Mouse (Mus musculus): ENCODE results near the gene Spink4.

DNA sequence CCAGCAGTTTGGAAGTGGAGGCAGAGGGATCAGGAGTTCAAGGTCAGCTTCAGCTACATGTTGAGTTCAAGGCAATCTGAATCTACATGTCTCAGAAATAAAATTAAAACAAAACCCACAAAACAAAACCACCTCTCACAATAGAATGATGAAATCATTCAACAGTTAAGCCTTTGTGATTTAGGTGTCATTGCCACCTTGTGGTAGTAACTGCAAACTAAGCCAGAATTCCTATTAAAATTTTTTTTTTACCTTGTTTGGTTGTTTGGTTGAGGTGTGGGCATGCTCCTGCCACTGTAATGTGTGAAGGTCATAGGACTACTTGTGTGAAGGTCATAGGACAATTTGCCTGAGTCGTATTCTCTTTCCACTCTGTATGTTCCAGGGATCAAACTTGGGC, 13.6 kb upstream of the Spink4 start:
- peak; percentile 31; the same call in 1 of the 2 replicates for TF ChIP-seq CTCF (IDR thresholded peaks at IDR 0.05; ENCODE audit: insufficient read depth, low read length)
- no peak for TF ChIP-seq POLR2A (IDR thresholded peaks at IDR 0.05; ENCODE audit: borderline replicate concordance, extremely low read depth, low read depth, low read length)

Data from lung, adult 2 months (tissue).